Mouse (Mus musculus) myocyte (in vitro differentiated cells): ENCODE results near the gene Hoxd10. TPM values are rescaled to one million over a fixed set of nuclear protein-coding genes. Genes with fewer than 3 reads are reported as not detected.

Source experiments
- H3K27me3 ChIP-seq: one replicate; pipeline ENCODE4 v1.6.1; 2011; ENCODE audit not compliant: control insufficient read depth, insufficient read depth, insufficient read length
- H3K36me3 ChIP-seq: one replicate; pipeline ENCODE4 v1.6.1; 2011; ENCODE audit not compliant: control insufficient read depth, insufficient read depth
- H3K4me2 ChIP-seq: one replicate; pipeline ENCODE4 v1.6.1; 2011; ENCODE audit warnings: low read depth, control low read depth
- H3K4me3 ChIP-seq: one replicate; pipeline ENCODE4 v1.5.1; 2011; ENCODE audit warnings: mild to moderate bottlenecking, control low read depth, moderate library complexity
- H3K79me2 ChIP-seq: one replicate; pipeline ENCODE4 v1.6.1; 2011; ENCODE audit not compliant: control insufficient read depth, insufficient read depth
- H3ac ChIP-seq: one replicate; pipeline ENCODE4 v1.6.1; 2011; ENCODE audit not compliant: control insufficient read depth, insufficient read length
- CEBPB ChIP-seq: IDR thresholded peaks from 2 replicates; pipeline ENCODE4 v1.6.1; 2011; ENCODE audit warnings: mild to moderate bottlenecking, moderate library complexity; ENCODE audit not compliant: poor library complexity, insufficient read depth, severe bottlenecking
- E2F4 ChIP-seq: IDR thresholded peaks from one replicate; pipeline ENCODE4 v1.6.1; 2011; ENCODE audit warnings: mild to moderate bottlenecking, control low read depth, moderate library complexity; ENCODE audit not compliant: insufficient read depth
- MAX ChIP-seq: IDR thresholded peaks from one replicate; pipeline ENCODE4 v1.6.1; 2011; ENCODE audit warnings: low read depth, mild to moderate bottlenecking, control low read depth
- MYOD1 ChIP-seq, 3 experiments: IDR thresholded peaks; one replicate each; pipeline ENCODE4 v1.6.1; 2011; ENCODE audit warnings: control low read depth in 2 of 3, low read depth in 2 of 3, mild to moderate bottlenecking in 2 of 3, moderate library complexity in 1 of 3; ENCODE audit not compliant: insufficient read length in 2 of 3, control insufficient read depth in 1 of 3
- MYOG ChIP-seq, 3 experiments: IDR thresholded peaks; one replicate each; pipeline ENCODE4 v1.6.1; 2011; ENCODE audit warnings: control low read depth in 2 of 3, low read depth in 2 of 3, mild to moderate bottlenecking in 2 of 3; ENCODE audit not compliant: insufficient read length in 2 of 3, control insufficient read depth in 1 of 3, insufficient read depth in 1 of 3
- POLR2A ChIP-seq: IDR thresholded peaks from one replicate; pipeline ENCODE4 v1.6.1; 2011; ENCODE audit warnings: low read depth, mild to moderate bottlenecking, control low read depth, moderate library complexity; ENCODE audit not compliant: insufficient read length
- POLR2AphosphoS2 ChIP-seq: IDR thresholded peaks from one replicate; pipeline ENCODE4 v1.6.1; 2011; ENCODE audit warnings: low read depth, control low read depth; ENCODE audit not compliant: insufficient read length
- REST ChIP-seq: IDR thresholded peaks from one replicate; pipeline ENCODE4 v1.6.1; 2011; ENCODE audit warnings: mild to moderate bottlenecking, control low read depth, moderate library complexity; ENCODE audit not compliant: insufficient read depth, insufficient read length
- SRF ChIP-seq: IDR thresholded peaks from one replicate; pipeline ENCODE4 v1.6.1; 2011; ENCODE audit warnings: low read depth; ENCODE audit not compliant: control insufficient read depth, insufficient read length
- TCF12 ChIP-seq: IDR thresholded peaks from one replicate; pipeline ENCODE4 v1.6.1; 2011; ENCODE audit warnings: mild to moderate bottlenecking, control low read depth; ENCODE audit not compliant: poor library complexity, insufficient read depth, severe bottlenecking
- TCF3 ChIP-seq: IDR thresholded peaks from one replicate; pipeline ENCODE4 v1.6.1; 2011; ENCODE audit warnings: low read depth, control low read depth; ENCODE audit not compliant: insufficient read length
- USF1 ChIP-seq: IDR thresholded peaks from one replicate; pipeline ENCODE4 v1.6.1; 2011; ENCODE audit warnings: low read depth, mild to moderate bottlenecking, control low read depth, moderate library complexity
- polyA plus RNA-seq: library from polyadenylated mRNA; unstranded; fragments of >200 nt; fragmentation: generic; extraction: Trizol; gene quantifications from one replicate; pipeline ENCODE4 v1.2.1, GENCODE M21; 2012; ENCODE audit warnings: missing spikeins

Gene Hoxd10
- polyA plus RNA-seq, 1 experiment: not detected

DNA sequence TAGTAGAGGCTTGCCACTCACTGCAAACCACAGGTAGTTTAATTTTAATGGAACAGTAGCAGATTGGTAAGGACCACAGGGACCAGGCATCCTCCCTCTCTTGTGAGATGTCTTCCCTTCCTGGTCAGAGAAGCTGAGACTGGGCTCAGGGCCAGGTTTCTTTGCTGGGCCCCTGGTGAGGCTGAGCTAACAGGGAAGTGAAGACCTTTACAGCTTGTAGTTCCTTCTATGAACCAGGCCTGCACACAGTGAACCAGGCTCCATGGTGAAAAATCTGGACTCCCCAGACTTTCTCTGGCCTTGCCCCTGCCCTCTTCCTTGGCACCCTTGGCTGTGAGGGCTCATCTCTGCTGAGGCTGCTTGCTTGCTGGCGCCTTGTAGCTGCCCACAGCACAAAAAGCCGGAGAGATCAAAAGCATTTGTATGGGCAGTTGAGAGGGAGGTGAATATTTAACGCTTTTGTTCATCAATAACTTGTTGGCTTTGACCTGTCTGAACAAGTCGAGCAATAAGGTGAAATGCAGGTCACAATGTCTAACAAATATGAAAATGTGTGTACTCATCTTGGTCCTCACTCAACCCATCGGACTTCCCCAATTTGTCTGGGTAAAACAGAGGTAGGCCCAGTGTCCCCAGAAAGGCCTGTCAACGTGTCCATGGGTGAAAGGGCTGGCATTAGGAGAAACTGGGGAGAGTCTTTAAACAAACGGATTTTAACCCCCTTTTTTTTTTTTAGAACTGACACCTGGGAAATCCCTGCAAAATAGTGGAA lies 32.7 kb downstream of the Hoxd10 start:
- peaks cover 70% of the 10 kb centered on the region for H3K27me3 ChIP-seq
- no peaks in the 10 kb centered on the region for H3K36me3 ChIP-seq
- no peak for TF ChIP-seq POLR2AphosphoS2
- TF ChIP-seq POLR2A: no peak
- TF ChIP-seq MYOD1 (IDR thresholded peaks at IDR 0.05; ENCODE audit: control insufficient read depth in 1 of 3, insufficient read length in 2 of 3, low read depth in 2 of 3): no peak
- TF ChIP-seq MAX: no peak
- TF ChIP-seq TCF3: no peak
- no peak for TF ChIP-seq E2F4
- no peak for TF ChIP-seq TCF12
- no peak for TF ChIP-seq USF1
- TF ChIP-seq REST: no peak
- no peak for TF ChIP-seq MYOG (IDR thresholded peaks at IDR 0.05; ENCODE audit: control insufficient read depth in 1 of 3, insufficient read depth in 1 of 3, insufficient read length in 2 of 3, low read depth in 2 of 3)
- H3K4me2 ChIP-seq: no peak overlapping the region
- H3ac ChIP-seq: no peak overlapping the region
- H3K4me3 ChIP-seq: no peak overlapping the region
- H3K79me2 ChIP-seq: no peaks in the 10 kb centered on the region

DNA sequence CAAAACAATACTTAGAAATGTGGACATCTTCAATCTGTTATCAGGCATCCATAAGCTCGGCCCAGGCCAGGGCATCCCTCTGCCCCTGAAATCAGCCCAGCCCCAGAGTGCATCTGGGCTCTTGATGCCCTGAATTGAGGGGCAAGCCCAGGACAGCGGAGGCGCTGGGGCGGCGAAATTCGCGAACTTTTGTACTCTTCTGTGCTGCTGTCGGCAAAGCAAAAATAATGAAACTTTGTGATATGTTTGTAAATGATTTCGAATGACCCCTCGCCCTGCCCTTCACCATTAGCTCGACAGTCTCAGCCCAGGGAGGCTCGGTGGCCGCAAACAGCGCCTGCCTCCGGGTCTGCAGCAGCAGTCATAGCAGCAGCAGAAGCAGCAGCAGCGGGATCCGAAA lies 33.4 kb downstream of the Hoxd10 start:
- H3K4me3 ChIP-seq: no peak overlapping the region
- no peaks in the 10 kb centered on the region for H3K79me2 ChIP-seq
- no peak overlapping the region for H3ac ChIP-seq
- H3K36me3 ChIP-seq: no peaks in the 10 kb centered on the region
- no peak overlapping the region for H3K4me2 ChIP-seq
- TF ChIP-seq TCF3: no peak
- no peak for TF ChIP-seq REST
- TF ChIP-seq E2F4: no peak
- no peak for TF ChIP-seq MYOG (IDR thresholded peaks at IDR 0.05; ENCODE audit: control insufficient read depth in 1 of 3, insufficient read depth in 1 of 3, insufficient read length in 2 of 3, low read depth in 2 of 3)
- TF ChIP-seq TCF12: no peak
- no peak for TF ChIP-seq USF1
- TF ChIP-seq POLR2A: no peak
- TF ChIP-seq POLR2AphosphoS2: no peak
- H3K27me3 ChIP-seq: peaks cover 70% of the 10 kb centered on the region

- H3K79me2 ChIP-seq: no peaks in the 10 kb centered on the region
- no peak within 1 kb of the TSS for H3K4me3 ChIP-seq
- TF ChIP-seq TCF3: no peak
- TF ChIP-seq TCF12: no peak
- TF ChIP-seq MYOG (IDR thresholded peaks at IDR 0.05; ENCODE audit: control insufficient read depth in 1 of 3, insufficient read depth in 1 of 3, insufficient read length in 2 of 3, low read depth in 2 of 3): no peak
- TF ChIP-seq SRF: no peak
- TF ChIP-seq USF1: no peak
- no peak for TF ChIP-seq CEBPB
- no peak for TF ChIP-seq REST
- TF ChIP-seq MAX: no peak
- no peak for TF ChIP-seq POLR2AphosphoS2
- TF ChIP-seq E2F4: no peak
- no peak for TF ChIP-seq POLR2A
- no peak for TF ChIP-seq MYOD1 (IDR thresholded peaks at IDR 0.05; ENCODE audit: control insufficient read depth in 1 of 3, insufficient read length in 2 of 3, low read depth in 2 of 3)
- H3K27me3 ChIP-seq: peaks cover 64% of the 10 kb centered on the region
- no peaks in the 10 kb centered on the region for H3K36me3 ChIP-seq
- no peak within 1 kb of the TSS for H3K4me2 ChIP-seq
- H3ac ChIP-seq: no peak within 1 kb of the TSS
These were observed 34.8 kb downstream of the Hoxd10 start, which contains the start of gene Gm28230 for GRCm38 (mm10) chr2:74726551-74726950. Gm28230 (plus strand) TSS chr2:74726728.

DNA sequence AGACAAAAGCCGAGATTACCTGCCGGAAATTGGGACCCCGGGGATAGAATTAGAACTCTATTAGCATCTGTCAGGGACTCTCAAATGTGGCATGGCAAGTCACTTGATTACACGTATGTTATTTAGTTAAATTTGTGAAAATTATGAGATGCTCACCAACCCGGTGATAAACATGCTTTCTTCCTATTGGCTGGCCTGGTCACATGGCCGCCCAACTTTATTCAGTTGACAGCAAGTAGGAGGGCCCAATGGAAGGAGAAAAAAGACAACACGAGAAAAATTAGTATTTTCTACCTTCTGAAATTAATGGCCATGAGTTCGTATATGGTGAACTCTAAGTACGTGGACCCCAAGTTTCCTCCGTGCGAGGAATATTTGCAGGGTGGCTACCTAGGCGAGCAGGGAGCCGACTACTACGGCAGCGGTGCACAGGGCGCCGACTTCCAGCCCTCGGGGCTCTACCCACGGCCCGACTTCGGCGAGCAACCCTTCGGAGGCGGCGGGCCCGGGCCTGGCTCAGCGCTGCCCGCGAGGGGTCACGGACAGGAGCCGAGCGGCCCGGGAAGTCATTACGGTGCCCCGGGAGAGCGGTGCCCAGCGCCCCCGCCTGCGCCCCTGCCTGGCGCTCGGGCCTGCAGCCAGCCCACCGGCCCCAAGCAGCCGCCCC lies 35.4 kb downstream of the Hoxd10 start:
- Histone ChIP-seq H3K27me3 (peaks cover 62% of the 10 kb centered on the region), H3ac (no peak overlapping the region), H3K4me3 (no peak overlapping the region), H3K36me3 (no peaks in the 10 kb centered on the region), H3K4me2 (no peak overlapping the region), H3K79me2 (no peaks in the 10 kb centered on the region)
- no peak for TF ChIP-seq SRF
- no peak for TF ChIP-seq TCF3
- no peak for TF ChIP-seq E2F4
- no peak for TF ChIP-seq POLR2AphosphoS2
- no peak for TF ChIP-seq MYOD1 (IDR thresholded peaks at IDR 0.05; ENCODE audit: control insufficient read depth in 1 of 3, insufficient read length in 2 of 3, low read depth in 2 of 3)
- no peak for TF ChIP-seq TCF12
- no peak for TF ChIP-seq POLR2A
- TF ChIP-seq CEBPB: no peak
- no peak for TF ChIP-seq REST
- no peak for TF ChIP-seq MAX
- TF ChIP-seq MYOG (IDR thresholded peaks at IDR 0.05; ENCODE audit: control insufficient read depth in 1 of 3, insufficient read depth in 1 of 3, insufficient read length in 2 of 3, low read depth in 2 of 3): no peak
- TF ChIP-seq USF1: no peak
